ENCODE assay signal across 15 mouse cellular contexts in the genomic region with DNA sequence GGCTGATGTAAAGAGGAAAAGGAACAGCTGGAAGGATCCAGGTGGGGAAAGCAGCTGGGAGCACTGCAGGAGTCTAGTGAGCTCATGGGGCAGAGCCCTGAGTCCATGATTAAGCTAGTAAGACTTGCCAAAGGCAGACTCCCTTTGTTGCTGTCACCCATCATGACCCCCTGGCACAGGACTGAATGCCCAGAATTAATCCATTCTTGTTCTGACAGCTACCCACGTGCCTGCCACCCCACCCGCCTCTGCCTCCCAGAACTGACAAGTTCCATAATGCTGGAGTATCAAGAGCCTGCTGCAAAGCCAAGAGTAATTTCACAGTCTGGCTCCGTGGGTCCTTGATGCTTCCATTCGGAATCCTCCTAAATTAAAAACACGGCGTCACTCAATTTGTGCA.
DNase-seq lines count a peak whose midpoint lies in the region; ATAC-seq lines count a peak whose summit lies in the region.
"Had no signal": no experiment of that assay in that cellular context is flagged by ENCODE, and none has a peak within 500 bp of the region (broad histone marks: within the 10 kb centered on the region; RNA-seq: fewer than 3 reads in every experiment).

No protein-coding gene starts in this region.

- H3K27ac ChIP-seq in hindbrain, embryonic 13.5 days, result 0 out of 2 replicates have a peak overlapping the region, but pooled peaks have one; percentile 26
- no peak overlapping the region for H3K27ac ChIP-seq in hindbrain, embryonic 10.5 days
- peak overlapping the region; percentile 74 for H3K27ac ChIP-seq in forebrain, embryonic 16.5 days (ENCODE audit: low read length)
- peak overlapping the region; percentile 38; the same call in 1 of the 2 replicates for H3K27ac ChIP-seq in midbrain, embryonic 16.5 days (ENCODE audit: low read length)
- H3K27ac ChIP-seq: kidney, embryonic 15.5 days; left cerebral cortex, adult 2 months; liver, embryonic 13.5 days; macrophage had no signal

- H3K4me1 ChIP-seq in hindbrain, embryonic 13.5 days (replicated peaks), result peaks cover 12% of the 10 kb centered on the region
- 0 out of 2 replicates have a peak, but pooled peaks cover 6% of the 10 kb centered on the region for H3K4me1 ChIP-seq in hindbrain, embryonic 10.5 days (replicated peaks)
- peaks cover 13% of the 10 kb centered on the region for H3K4me1 ChIP-seq in forebrain, embryonic 16.5 days (replicated peaks; ENCODE audit: control insufficient read depth, insufficient read depth, low read length)
- H3K4me1 ChIP-seq in midbrain, embryonic 16.5 days (ENCODE audit: control insufficient read depth, insufficient read depth, low read length), result 0 out of 2 replicates have a peak, but pooled peaks cover 2% of the 10 kb centered on the region
- H3K4me1 ChIP-seq: heart, embryonic 12.5 days; kidney, embryonic 15.5 days; liver, embryonic 13.5 days had no signal

- no peak overlapping the region for H3K9ac ChIP-seq in hindbrain, embryonic 13.5 days
- H3K9ac ChIP-seq in forebrain, embryonic 16.5 days (replicated peaks; ENCODE audit: low read depth, low read length), result no peak overlapping the region
- no peak overlapping the region for H3K9ac ChIP-seq in midbrain, embryonic 16.5 days (ENCODE audit: low read depth, low read length)
- H3K9ac ChIP-seq: heart, embryonic 12.5 days; kidney, embryonic 15.5 days; liver, embryonic 13.5 days had no signal

- WGBS in hindbrain, embryonic 13.5 days, result 35% methylated on average over 6 of the region's 6 CpGs
- WGBS in hindbrain, embryonic 10.5 days, result 61% methylated on average over 6 of the region's 6 CpGs
- WGBS in forebrain, embryonic 16.5 days, result 7% methylated on average over 6 of the region's 6 CpGs
- WGBS in midbrain, embryonic 16.5 days, result 19% methylated on average over 6 of the region's 6 CpGs

- no peaks in the 10 kb centered on the region for H3K9me3 ChIP-seq in hindbrain, embryonic 13.5 days
- H3K9me3 ChIP-seq in hindbrain, embryonic 10.5 days, result no peaks in the 10 kb centered on the region
- H3K9me3 ChIP-seq in forebrain, embryonic 16.5 days (ENCODE audit: control insufficient read depth, low read length), result no peaks in the 10 kb centered on the region
- no peaks in the 10 kb centered on the region for H3K9me3 ChIP-seq in midbrain, embryonic 16.5 days (replicated peaks; ENCODE audit: control insufficient read depth, low read length, poor library complexity, severe bottlenecking)
- H3K9me3 ChIP-seq: heart, embryonic 12.5 days; kidney, embryonic 15.5 days had no signal

- DNase-seq in hindbrain, embryonic 10.5 days (ENCODE audit: low spot score), result no peak
- peak; percentile 18 for DNase-seq in left cerebral cortex, adult 11 months (ENCODE audit: low spot score)
- DNase-seq in ovary, postnatal 14 days (ENCODE audit: low spot score), result no peak
- DNase-seq in ovary, postnatal 10 days (ENCODE audit: low spot score), result no peak
- DNase-seq in T-cell, adult 2 months (ENCODE audit: low spot score), result no peak
- DNase-seq: cerebellum, adult 8-10 months; liver, embryonic 13.5 days had no signal

- H3K4me2 ChIP-seq in hindbrain, embryonic 13.5 days, result no peak overlapping the region
- no peak overlapping the region for H3K4me2 ChIP-seq in forebrain, embryonic 16.5 days (ENCODE audit: low read length)
- H3K4me2 ChIP-seq in midbrain, embryonic 16.5 days (ENCODE audit: low read length), result no peak overlapping the region
- H3K4me2 ChIP-seq: heart, embryonic 12.5 days; kidney, embryonic 15.5 days; liver, embryonic 13.5 days had no signal

- 0 out of 2 replicates have a peak, but pooled peaks cover 4% of the 10 kb centered on the region for H3K27me3 ChIP-seq in hindbrain, embryonic 13.5 days
- no peaks in the 10 kb centered on the region for H3K27me3 ChIP-seq in hindbrain, embryonic 10.5 days (ENCODE audit: insufficient read depth, poor library complexity, severe bottlenecking)
- no peaks in the 10 kb centered on the region for H3K27me3 ChIP-seq in forebrain, embryonic 16.5 days (replicated peaks; ENCODE audit: control insufficient read depth, insufficient read depth, low read length)
- 0 out of 2 replicates have a peak, but pooled peaks cover 6% of the 10 kb centered on the region for H3K27me3 ChIP-seq in midbrain, embryonic 16.5 days (ENCODE audit: control insufficient read depth, insufficient read depth, low read depth, low read length)
- H3K27me3 ChIP-seq: heart, embryonic 12.5 days; kidney, embryonic 15.5 days; liver, embryonic 13.5 days; Patski had no signal

- H3K4me3 ChIP-seq in hindbrain, embryonic 13.5 days, result no peak overlapping the region
- H3K4me3 ChIP-seq in hindbrain, embryonic 10.5 days, result no peak overlapping the region
- H3K4me3 ChIP-seq in forebrain, embryonic 16.5 days (replicated peaks; ENCODE audit: low read length), result no peak overlapping the region
- H3K4me3 ChIP-seq in midbrain, embryonic 16.5 days (ENCODE audit: low read depth, low read length), result no peak overlapping the region
- H3K4me3 ChIP-seq: heart, embryonic 12.5 days; kidney, embryonic 15.5 days; left cerebral cortex, adult 2 months; liver, embryonic 13.5 days had no signal

- H3K36me3 ChIP-seq in hindbrain, embryonic 13.5 days, result no peaks in the 10 kb centered on the region
- H3K36me3 ChIP-seq in hindbrain, embryonic 10.5 days, result no peaks in the 10 kb centered on the region
- no peaks in the 10 kb centered on the region for H3K36me3 ChIP-seq in forebrain, embryonic 16.5 days (ENCODE audit: control insufficient read depth, insufficient read depth)
- H3K36me3 ChIP-seq in midbrain, embryonic 16.5 days (ENCODE audit: control insufficient read depth, insufficient read depth, low read length), result no peaks in the 10 kb centered on the region
- H3K36me3 ChIP-seq: heart, embryonic 12.5 days; kidney, embryonic 15.5 days; liver, embryonic 13.5 days had no signal

- ATAC-seq in hindbrain, embryonic 13.5 days (ENCODE audit: low FRiP score), result 0 out of 2 replicates have a peak, but pooled peaks have one; percentile 49
- peak; percentile 89 for ATAC-seq in forebrain, embryonic 16.5 days
- peak; percentile 78 for ATAC-seq in midbrain, embryonic 16.5 days
- ATAC-seq: Patski had no signal
